Mouse (Mus musculus) neural tube, embryonic 10.5 days (tissue): ENCODE results near the gene Snap29.

Experiments
- DNase-seq: peaks from one replicate; pipeline ENCODE4 v3.0.0-alpha.2; 2017; ENCODE audit warnings: low spot score; ENCODE audit errors: extremely low spot score

The Snap29 gene

DNA sequence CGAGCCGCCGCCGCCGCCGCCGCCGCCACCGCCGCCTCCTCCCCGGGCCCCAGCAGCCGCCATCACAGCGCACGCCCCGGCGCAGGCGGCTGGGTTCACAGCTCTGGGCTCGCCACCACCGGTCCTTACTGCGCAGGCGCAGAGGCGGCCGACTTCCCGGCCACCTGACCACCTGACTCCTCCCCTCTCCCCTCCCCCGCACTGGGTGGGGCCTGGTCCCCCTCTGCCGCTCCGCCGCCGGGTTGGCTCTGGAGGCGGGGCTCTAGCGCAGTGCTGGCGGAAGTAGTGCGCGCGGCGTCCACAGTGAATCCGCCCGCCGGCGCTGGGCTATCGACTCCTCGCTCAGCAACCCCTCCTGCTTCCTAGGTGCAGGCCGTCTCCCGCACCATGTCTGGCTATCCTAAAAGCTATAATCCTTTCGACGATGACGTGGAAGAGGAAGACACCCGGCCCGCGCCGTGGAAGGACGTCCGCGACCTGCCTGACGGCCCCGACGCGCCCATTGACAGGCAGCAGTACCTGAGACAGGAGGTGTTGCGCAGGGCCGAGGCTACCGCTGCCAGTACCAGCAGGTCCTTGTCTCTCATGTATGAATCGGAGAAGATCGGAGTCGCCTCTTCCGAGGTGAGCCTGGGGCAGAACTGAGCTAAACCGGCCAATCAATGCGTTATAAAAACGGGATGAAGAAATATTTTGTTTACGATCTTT is at the start of gene Snap29, which contains the start of gene Pi4ka:
TSS of gene Snap29 (plus strand) at position 251 of the 708 bp plus-strand sequence.
TSS of gene Pi4ka (minus strand) at position 579 of the 708 bp plus-strand sequence.
- DNase-seq: peak; percentile 99

DNA sequence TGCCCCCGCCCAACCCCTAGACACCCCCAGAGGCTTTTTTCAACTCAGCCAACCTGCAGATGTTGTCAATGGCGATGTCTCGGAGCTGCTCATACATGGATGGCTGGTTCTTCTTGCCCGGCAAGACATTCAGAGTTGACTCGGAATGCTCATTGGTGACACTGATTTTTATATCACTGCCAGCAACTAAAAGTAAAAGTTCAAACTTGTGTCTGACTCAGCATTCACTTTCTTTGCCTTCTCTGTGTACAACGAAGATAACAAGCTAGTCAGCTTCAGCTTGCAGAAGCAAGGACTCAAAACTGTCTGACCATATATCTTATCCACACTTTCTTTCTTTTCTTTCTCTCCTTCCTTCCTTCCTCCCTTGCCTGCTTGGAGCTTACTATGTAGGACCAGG is 49.8 kb upstream of the Snap29 start:
- no peak for DNase-seq

DNA sequence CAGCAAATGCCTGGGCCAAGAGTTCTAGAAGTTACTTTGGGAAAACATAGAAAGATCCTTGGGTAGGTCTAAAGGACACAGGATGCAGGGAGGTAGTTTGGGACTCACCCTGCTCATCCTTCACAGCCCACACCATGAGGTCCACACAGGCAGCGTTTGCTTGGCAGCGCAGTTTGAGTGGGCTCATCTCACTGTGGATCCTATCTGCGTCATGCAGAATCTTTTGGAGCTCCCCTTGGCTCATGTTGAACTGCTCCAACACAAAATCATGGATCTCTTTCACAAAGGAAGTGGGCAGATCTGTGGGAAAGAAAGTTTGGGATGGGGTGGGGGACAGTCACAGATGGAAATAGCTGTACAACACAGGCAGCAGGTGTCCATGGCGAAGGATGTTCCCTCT is 47.0 kb upstream of the Snap29 start:
- no peak for DNase-seq

DNA sequence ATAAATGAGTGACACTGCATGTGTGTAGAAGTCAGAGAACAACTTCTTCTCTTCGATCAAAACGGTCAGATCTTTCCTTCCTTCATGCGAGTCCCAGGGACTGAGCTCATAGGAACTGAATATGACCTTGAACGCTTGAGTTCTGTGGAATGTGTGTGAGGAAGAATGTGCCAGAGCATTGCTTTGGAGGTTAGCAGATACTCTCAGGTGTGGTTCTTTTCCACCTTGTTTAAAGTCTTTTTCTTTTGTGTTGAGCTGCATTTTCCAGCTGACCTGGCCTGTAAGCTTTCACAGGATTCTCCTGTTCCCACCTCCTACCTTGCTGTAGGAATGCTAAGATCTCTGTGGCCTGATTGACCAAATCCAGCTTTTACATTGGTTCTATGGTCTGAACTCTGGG is 23.5 kb upstream of the Snap29 start:
- no peak for DNase-seq

DNA sequence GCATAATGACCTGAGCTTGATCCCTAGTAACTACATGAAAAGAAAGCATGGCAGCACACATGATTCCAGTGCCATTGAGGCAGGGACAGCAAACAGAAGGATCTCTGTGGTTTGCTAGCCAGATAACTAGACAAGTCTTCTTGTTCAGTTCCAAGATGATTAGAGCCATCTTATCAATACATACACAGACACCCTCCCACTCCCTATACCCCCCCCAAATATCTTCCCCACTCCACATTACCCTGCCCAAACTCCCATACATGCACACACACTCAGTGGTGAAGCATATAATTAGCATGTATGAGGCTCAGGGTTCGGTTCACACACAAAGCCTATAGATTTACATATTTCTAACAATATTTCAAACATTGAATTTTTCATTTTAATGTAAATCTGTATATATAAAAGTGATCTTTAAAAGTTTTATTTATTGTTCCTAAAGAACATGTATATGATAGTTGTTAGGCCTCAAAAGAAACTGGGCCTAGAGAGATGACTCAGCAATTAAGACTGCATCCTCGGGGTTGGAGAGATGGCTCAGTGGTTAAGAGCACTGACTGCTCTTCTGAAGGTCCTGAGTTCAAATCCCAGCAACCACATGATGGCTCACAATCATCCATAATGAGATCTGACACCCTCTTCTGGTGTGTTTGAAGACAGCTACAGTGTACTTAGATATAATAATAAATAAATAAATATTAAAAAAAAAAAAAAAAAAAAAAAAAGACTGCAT is 22.0 kb upstream of the Snap29 start:
- no peak for DNase-seq

DNA sequence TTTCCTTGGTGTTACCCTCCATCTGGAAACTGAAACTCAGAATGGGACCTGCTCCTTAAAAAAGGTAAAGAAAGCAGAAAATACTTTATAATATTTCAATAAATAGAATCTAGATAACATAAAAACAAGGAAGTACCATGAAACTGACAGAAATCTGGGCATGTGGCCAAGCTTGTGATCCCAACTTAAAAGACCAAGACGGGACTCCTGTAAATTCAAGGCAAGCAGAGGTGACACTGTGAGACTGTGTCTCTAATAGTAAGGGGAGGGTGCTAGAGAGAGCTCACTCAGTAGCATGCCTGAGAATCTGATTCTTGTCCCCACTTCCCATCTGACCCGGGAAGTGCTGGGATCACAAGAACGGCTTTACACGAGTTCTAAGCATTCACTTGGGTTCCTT is 13.0 kb upstream of the Snap29 start:
- no peak for DNase-seq

DNA sequence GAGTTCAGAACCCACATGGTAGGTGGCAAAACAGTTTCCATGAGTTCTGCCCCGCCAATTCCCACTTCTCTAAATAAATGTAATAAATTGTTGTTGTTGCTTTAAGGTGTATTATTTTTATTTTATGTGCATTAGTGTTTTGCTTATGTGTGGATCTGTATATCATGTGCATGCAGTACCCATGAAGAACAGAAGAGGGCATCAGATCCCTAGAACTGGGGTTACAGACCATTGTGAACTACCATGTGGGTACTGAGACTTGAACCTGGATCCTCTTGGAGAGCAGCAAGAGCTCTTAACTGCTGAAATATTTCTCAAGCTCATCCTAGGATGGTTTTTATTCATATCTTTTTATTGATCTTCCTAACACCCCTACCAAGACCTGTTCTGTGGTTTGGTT is 2.9 kb upstream of the Snap29 start:
- peak; percentile 19 for DNase-seq

DNA sequence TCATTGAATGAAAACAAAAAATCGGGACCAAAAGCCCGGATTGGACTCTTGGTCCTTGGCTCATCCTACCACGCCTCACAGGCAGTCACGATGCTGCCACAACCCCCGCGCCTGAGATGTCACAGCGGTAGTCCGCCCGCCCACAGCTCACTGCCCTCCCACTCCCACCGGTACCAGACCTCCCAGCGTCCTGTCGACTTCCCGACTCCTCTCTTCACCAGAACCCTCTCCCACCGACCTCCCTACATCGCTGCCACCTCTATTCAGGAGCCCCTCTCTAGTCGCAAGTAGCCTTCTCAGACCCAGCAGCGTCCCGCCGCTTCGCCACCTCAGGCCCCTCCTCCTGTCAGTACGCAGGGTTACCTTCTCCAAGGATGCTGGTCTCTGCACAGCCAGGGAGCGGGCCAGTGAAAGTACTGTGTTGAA is 502 bp upstream of the Snap29 start:
- DNase-seq: no peak

DNA sequence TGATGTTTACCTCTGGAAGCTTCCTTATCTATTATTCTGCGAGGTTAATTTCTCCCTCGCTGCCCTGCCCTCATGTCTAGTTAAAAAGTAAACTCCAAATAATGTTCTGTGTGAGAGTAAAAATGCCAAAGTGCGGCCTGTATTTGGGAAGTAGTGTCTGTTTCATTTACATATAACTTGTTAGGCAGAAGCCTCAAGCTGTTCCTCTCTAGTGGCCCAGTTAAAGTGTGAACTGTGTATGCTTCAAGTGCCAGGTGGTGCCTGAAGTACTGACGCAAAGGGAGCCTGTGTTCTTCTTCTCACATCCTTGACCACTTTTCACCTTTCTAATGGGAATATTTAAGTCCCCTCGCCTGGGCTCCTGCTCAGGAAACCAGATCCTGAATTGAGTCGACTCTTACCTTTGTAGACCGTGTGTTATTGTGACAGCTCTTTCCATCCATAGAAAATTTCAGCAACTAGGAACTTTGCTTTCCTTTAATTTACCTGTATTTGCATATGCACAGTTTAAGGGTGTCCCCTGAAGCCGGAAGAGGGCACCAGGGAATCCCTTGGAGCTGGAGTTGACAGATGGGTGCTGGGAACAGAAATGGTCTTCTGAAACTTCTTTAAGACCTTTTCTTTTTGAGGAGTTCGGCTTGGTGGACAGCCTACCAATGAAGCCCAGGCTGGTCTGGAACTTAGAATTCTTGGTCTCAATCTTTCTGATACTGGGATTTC is 886 bp downstream of the Snap29 start:
- no peak for DNase-seq

DNA sequence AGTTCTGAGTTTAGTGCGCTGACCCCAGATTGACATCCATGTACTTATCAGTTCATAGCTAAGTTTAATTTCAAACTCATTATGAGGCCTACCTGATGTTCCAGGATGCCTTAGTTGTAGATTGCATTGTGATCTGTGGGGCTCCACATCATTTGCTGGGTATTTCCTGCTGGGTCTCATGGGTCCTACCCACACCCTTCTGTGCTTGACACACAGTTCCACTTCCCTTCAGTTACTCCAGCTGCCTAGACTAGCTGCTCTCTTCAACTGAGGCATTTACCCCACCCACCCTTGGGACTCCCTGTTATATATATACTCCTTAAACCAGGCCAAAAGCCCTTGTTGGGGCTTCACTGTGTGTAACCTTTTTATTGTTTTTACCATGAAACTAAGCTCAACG is 3.3 kb downstream of the Snap29 start:
- DNase-seq: no peak

DNA sequence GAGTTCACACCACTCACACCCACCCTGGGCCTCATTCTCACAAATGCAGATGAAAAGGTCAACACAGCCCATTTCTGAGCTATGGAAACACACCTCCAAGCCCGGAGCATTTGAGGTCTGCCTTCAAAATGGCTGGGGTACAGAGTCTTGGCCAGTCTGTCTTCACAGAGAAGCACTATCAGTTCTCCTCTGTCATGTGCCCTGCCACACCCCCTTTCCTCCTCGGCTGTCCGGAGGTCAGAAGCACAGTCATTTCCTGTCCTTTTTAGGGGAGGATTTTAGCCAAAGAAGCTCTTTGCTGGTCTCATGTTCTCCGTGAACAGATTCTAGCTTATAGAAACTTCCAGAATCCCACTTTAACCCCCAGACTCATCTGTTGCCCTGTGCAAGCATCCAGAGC is 4.4 kb downstream of the Snap29 start:
- DNase-seq: no peak

DNA sequence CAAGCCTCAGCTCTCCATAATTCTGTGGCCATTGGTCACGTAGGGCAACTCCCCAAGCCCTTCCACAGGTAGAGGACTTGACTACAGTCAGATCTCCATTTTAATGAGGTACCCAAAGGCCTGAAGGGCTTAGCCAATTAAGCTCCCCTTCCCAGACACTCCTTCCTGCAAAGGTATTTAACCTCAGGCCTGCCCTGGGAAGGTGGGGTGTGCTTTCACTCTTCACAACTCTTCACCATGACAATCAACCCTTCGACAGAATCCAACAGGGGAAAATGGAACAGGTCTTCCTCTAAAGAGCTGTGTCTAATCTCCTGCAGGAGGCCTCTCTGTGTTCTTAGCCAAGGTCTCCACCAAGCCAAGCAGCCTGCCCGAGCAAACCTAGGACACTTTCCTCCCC is 17.2 kb downstream of the Snap29 start:
- no peak for DNase-seq

DNA sequence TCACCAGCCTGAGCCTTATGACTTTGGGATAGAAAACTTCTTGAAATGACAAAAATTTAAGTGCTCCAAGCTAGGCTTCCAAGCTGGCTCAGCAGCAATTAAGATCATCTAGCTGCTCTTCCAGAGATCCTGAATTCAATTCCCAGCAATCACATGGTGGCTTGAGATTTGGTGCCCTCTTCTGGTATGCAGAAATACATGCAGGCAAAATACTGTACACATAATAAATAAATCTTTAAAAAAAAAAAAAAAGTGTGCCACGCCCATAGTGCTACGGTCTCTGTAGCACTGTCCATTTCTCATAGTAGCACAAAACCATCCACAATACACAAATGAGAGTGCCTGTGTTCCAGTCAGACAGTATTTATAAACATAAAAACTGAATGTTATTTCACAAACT is 26.8 kb downstream of the Snap29 start:
- no peak for DNase-seq

DNA sequence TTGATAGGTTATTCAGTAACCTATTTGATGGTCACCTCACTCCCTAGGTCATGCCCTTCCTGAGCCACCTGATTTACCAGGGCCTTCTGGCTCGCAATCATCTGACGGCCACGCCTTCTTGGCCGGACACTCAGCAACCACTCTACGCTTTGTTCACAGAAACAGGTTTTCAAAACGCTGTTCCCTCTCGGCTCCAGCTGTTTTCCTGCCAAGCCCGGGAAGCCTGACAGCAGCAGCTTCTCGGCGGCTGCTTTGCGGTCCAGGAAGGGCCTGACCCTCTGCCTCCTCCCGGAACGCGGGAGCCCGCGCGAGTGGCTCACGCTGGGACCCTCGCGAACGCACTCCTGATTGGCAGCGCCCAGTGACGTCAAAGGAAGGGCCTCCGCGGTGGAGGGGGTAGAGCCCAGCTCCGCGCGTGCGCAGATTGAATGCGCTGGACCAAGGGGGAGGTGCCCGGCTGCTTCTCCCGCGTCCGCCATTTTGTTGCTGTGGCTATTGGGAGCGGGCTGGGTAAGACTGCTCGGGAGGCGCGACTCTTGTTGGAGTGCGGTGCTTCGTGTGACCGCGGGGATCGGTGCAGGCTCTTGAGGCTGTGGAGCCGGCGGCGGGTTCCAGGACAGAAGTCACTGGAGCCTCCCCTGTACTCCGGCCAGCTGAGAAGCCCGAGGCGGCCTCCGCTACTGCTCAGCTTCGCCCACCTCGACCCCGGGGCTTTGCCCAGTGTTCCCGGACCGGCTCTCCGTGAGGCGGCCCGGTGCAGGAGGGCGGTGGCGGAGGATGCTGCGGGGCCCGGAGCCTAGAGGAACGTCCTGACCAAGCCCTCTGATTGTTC is 46.0 kb downstream of the Snap29 start, which contains the start of gene Crkl:
TSS of gene Crkl (plus strand) at position 447 of the 832 bp plus-strand sequence.
- peak; percentile 98 for DNase-seq

DNA sequence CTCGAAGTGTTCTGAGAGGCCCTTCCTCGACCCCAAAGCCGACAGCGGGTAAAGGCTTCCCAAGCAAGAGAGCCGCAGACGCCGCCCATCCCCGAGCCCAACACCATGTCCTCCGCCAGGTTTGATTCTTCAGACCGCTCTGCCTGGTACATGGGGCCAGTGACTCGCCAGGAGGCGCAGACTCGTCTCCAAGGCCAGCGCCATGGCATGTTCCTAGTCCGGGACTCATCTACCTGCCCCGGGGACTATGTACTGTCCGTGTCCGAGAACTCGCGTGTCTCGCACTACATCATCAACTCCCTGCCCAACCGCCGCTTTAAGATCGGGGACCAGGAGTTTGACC is 46.6 kb downstream of the Snap29 start:
- DNase-seq: no peak

DNA sequence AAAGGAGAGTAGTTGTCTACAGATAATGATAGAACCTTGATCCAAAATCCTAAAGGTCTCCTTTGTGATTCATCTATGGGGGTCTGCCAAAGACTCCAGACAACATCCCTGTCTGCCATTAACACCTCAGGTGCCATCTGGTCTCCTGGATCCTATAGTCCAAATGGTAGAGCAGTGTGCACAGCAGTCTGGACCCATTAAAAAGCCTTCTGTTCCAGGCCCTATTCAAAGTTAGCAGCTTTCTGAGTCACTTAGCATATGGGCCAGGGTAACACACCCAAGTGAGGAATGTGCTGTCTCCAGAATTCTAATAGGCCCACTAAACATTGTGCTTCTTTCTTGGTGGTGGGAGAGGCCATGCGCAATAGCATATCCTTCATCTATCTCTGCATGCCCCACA is 51.1 kb downstream of the Snap29 start:
- no peak for DNase-seq

DNA sequence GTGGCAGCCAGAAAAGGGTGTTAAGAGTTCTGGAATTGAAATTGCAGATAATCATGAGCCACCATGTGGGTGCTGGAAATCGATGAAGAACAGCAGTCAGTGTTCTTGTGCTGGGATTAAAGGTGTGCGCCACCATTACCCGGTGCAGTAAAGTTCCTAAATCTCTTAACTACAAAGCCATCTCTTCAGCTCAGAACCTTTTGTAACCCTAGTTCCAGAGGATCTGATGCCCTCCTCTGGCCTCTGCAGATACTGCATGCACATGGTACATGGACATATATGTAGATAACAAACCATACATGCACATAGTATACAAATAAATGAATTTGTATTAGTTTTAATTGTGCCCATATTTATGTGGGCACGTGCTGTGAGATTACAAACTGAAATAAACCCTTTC is 54.5 kb downstream of the Snap29 start:
- no peak for DNase-seq

DNA sequence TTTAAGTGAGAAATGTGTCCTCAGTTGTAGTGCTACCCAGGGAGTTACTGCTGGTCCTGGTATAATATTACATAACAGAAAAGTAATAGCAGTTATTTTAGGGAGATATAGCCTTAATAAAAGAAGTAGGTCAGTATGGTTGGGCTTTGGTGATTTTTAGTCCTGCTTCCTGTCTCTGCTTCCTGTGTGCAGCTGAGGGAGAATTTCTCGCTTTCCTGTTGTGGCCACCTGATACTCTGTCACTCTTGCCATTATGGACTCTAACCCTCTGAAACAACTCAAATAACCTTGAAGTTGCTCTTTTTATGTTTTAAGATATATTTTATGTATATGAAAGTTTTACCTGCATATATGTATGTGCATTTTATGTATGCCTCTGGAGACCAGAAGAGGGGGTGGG is 55.8 kb downstream of the Snap29 start:
- DNase-seq: no peak

DNA sequence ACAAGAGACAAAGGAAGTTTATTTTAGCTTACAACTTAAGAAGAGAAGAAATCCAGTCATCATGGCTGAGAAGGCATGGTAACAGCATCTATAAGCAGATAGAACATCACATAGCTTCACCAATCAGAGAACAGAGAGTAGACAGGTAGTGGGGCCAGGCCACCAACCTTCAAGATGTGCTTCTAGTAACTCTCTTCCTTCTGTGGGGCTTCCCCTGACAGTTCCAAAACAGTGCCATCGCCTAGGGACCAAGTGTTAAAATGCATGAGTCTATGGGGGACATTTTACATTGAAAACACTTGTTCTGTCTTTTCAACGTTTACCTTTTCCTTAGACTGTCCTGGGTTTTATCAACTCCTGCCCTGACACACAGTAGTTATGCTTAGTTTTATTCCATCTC is 57.4 kb downstream of the Snap29 start:
- no peak for DNase-seq

DNA sequence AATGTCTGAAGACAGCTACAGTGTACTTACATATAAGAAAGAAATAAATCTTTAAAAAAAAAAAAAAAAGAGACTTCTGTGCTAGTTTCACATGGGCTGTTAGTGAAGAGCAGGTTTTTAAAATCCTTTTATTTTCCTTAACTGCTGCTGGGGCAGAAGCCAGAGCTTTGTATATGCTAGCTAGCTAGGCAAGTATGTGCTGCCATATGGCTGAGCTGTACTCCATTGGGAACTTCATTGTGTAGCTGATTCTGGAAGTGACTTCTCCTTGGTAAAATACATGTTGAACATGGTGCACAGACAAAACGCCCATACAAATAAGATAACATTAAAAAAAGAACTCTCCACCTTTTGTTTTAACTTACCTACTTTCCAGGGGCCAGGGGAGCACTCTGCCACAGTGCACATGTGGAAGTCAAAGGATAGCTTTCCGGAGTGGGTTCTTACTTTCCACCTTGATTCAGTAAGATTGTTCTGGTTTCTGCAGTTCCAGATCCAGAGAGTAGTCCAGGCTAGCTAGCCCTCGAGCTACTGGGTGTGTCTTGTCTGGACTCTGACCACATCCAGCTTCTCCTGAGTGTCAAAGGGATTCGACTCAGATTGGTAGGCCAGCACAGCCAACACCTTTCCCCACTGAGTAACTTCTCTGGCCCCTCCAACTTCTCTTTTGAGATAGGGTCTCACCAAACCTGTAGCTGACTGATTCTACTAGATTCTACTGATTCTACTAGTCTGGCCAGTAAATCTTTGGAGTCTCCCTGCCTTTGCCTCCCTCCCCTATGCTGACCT is 61.3 kb downstream of the Snap29 start:
- no peak for DNase-seq

DNA sequence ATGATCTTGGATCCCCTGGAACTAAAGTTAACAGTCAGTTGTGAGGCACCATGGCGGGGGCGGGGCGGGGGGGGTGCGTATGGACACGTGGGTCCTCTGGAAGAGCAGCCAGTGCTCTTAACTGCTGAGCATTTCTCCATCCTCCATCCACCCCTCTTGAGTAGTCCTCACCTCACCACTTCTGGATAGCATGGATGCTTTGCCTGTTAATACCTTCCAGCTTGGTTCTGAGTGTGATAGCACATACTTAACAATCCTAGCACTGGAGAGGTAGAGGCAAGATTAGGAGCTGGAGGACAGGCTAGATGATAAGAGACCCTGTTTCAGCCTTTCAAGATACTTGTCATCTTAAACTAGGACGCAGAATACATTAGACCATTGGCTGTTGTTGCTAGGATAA is 66.7 kb downstream of the Snap29 start:
- DNase-seq: no peak
